Mouse (Mus musculus): ENCODE measurements around the gene Birc3. TPM values are rescaled to one million over a fixed set of nuclear protein-coding genes. Genes with fewer than 3 reads are reported as not detected.

The Birc3 gene
- polyA plus RNA-seq, 1 experiment from 2014 or later, result 0.70 TPM

- H3K9ac ChIP-seq (replicated peaks; ENCODE audit: low read depth, low read length), result no peak overlapping the region
- 83% methylated on average over 4 of the region's 4 CpGs for WGBS
- no peaks in the 10 kb centered on the region for H3K4me1 ChIP-seq (ENCODE audit: control insufficient read depth, insufficient read depth, low read length)
- ATAC-seq (ENCODE audit: low read depth), result no peak
- no peak overlapping the region for H3K27ac ChIP-seq (ENCODE audit: low read depth, low read length)
- H3K4me3 ChIP-seq (ENCODE audit: low read depth, low read length), result no peak overlapping the region
- no peak overlapping the region for H3K4me2 ChIP-seq (ENCODE audit: low read depth, low read length)
- no peaks in the 10 kb centered on the region for H3K27me3 ChIP-seq (ENCODE audit: control insufficient read depth, insufficient read depth, low read length)
- no peaks in the 10 kb centered on the region for H3K36me3 ChIP-seq (ENCODE audit: control insufficient read depth, insufficient read depth, low read length)
- H3K9me3 ChIP-seq (ENCODE audit: control insufficient read depth, low read length), result no peaks in the 10 kb centered on the region
These were observed 20.4 kb downstream of the Birc3 start for GRCm38 (mm10) chr9:7852346-7853230.

DNA sequence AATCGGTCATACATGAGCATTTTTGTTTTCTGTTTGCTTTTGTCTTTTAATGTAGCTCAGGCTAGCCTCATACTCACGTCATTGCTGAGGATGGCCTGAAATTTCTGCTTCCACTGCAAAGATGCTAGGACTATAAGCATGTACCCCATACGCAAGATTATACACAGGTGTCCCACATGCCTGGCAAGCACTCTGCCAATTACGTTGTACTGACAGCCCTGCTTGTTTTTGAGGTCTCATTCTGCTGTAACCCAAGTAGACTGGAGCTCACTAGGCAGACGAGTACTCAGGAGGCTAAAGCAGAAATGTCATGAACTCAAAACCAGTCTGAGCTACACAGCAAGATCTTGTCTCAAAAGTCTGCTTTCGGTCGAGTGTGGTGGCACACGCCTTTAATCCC is 21.1 kb downstream of the Birc3 start:
- Histone ChIP-seq H3K4me1 (ENCODE audit: control insufficient read depth, insufficient read depth, low read length) (no peaks in the 10 kb centered on the region), H3K27me3 (ENCODE audit: control insufficient read depth, insufficient read depth, low read length) (no peaks in the 10 kb centered on the region), H3K9ac (replicated peaks; ENCODE audit: low read depth, low read length) (no peak overlapping the region), H3K4me2 (ENCODE audit: low read depth, low read length) (no peak overlapping the region), H3K9me3 (ENCODE audit: control insufficient read depth, low read length) (no peaks in the 10 kb centered on the region), H3K27ac (ENCODE audit: low read depth, low read length) (no peak overlapping the region), H3K4me3 (ENCODE audit: low read depth, low read length) (no peak overlapping the region), H3K36me3 (ENCODE audit: control insufficient read depth, insufficient read depth, low read length) (no peaks in the 10 kb centered on the region)
- no peak for ATAC-seq (ENCODE audit: low read depth)
- 91% methylated on average over 8 of the region's 8 CpGs for WGBS

DNA sequence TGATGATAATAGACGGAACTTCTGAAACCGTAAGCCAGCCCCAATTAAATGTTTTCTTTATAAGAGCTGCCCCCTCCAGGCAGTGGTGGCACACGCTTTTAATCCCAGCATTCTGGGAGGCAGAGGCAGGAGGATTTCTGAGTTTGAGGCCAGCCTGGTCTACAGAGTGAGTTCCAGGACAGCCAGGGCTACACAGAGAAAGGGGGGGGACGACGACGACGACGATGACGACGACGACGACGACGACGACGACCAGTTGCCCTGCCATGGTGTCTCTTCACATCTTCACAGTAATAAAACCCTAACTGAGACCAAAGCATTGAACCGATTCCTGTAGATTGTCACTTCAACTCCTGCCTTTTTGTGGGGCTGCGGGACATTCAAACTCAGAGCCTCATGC is 24.8 kb downstream of the Birc3 start:
- Histone ChIP-seq H3K9ac (replicated peaks; ENCODE audit: low read depth, low read length) (no peak overlapping the region), H3K4me2 (ENCODE audit: low read depth, low read length) (no peak overlapping the region), H3K4me3 (ENCODE audit: low read depth, low read length) (no peak overlapping the region), H3K36me3 (ENCODE audit: control insufficient read depth, insufficient read depth, low read length) (no peaks in the 10 kb centered on the region), H3K9me3 (ENCODE audit: control insufficient read depth, low read length) (no peaks in the 10 kb centered on the region), H3K27ac (ENCODE audit: low read depth, low read length) (no peak overlapping the region), H3K27me3 (ENCODE audit: control insufficient read depth, insufficient read depth, low read length) (no peaks in the 10 kb centered on the region), H3K4me1 (ENCODE audit: control insufficient read depth, insufficient read depth, low read length) (no peaks in the 10 kb centered on the region)
- WGBS, result 95% methylated on average over 18 of the region's 18 CpGs
- no peak for ATAC-seq (ENCODE audit: low read depth)

GRCm38 (mm10) chr9:7846667-7847199 is 26.3 kb downstream of the Birc3 start:
- Histone ChIP-seq H3K9ac (replicated peaks; ENCODE audit: low read depth, low read length) (no peak overlapping the region), H3K4me1 (ENCODE audit: control insufficient read depth, insufficient read depth, low read length) (no peaks in the 10 kb centered on the region), H3K27ac (ENCODE audit: low read depth, low read length) (no peak overlapping the region), H3K4me2 (ENCODE audit: low read depth, low read length) (no peak overlapping the region), H3K4me3 (ENCODE audit: low read depth, low read length) (no peak overlapping the region), H3K27me3 (ENCODE audit: control insufficient read depth, insufficient read depth, low read length) (no peaks in the 10 kb centered on the region), H3K36me3 (ENCODE audit: control insufficient read depth, insufficient read depth, low read length) (no peaks in the 10 kb centered on the region), H3K9me3 (ENCODE audit: control insufficient read depth, low read length) (no peaks in the 10 kb centered on the region)
- 95% methylated on average over 1 of the region's 1 CpGs for WGBS
- ATAC-seq (ENCODE audit: low read depth), result no peak

DNA sequence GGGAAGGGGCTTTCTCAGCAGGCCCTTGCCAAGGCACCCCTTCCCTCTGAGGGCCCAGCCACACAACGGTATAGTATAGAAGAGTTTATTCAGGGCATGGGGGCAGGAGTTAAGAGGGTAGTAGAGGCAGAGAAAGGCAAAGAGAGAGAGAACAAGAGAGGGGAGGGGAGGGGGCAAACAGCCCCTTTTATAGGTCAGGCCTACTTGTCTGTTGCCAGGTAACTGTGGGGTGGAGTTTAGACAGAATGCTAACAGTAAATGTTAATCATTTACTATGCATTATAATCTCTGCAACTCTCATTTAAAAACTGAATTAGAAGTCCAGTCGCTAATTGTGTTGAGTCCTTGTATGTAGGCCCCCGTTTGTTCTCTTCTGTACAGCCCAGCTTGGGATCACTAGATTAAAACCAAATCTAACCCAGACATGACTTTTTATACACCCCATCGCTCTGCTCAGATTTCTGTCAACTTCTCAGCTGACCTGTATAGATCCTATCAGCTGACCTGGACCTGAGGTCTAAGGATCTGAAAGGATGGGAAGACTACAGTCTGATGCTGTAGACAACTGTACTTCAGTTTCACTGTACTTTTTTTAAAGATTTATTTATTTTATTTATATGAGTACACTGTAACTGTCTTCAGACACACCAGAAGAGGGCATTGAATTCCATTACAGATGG is 27.6 kb downstream of the Birc3 start:
- H3K4me3 ChIP-seq (ENCODE audit: low read depth, low read length), result no peak overlapping the region
- no peaks in the 10 kb centered on the region for H3K36me3 ChIP-seq (ENCODE audit: control insufficient read depth, insufficient read depth, low read length)
- ATAC-seq (ENCODE audit: low read depth), result no peak
- H3K4me2 ChIP-seq (ENCODE audit: low read depth, low read length), result no peak overlapping the region
- H3K27ac ChIP-seq (ENCODE audit: low read depth, low read length), result no peak overlapping the region
- H3K4me1 ChIP-seq (ENCODE audit: control insufficient read depth, insufficient read depth, low read length), result no peaks in the 10 kb centered on the region
- no peaks in the 10 kb centered on the region for H3K27me3 ChIP-seq (ENCODE audit: control insufficient read depth, insufficient read depth, low read length)
- no peak overlapping the region for H3K9ac ChIP-seq (replicated peaks; ENCODE audit: low read depth, low read length)
- WGBS, result 58% methylated on average over 4 of the region's 4 CpGs
- no peaks in the 10 kb centered on the region for H3K9me3 ChIP-seq (ENCODE audit: control insufficient read depth, low read length)

GRCm38 (mm10) chr9:7841221-7841620 is 31.8 kb downstream of the Birc3 start:
- H3K36me3 ChIP-seq (ENCODE audit: control insufficient read depth, insufficient read depth, low read length), result no peaks in the 10 kb centered on the region
- WGBS, result 62% methylated on average over 6 of the region's 6 CpGs
- H3K4me1 ChIP-seq (ENCODE audit: control insufficient read depth, insufficient read depth, low read length), result no peaks in the 10 kb centered on the region
- H3K4me2 ChIP-seq (ENCODE audit: low read depth, low read length), result no peak overlapping the region
- no peak overlapping the region for H3K9ac ChIP-seq (replicated peaks; ENCODE audit: low read depth, low read length)
- no peaks in the 10 kb centered on the region for H3K9me3 ChIP-seq (ENCODE audit: control insufficient read depth, low read length)
- ATAC-seq (ENCODE audit: low read depth), result no peak
- H3K27me3 ChIP-seq (ENCODE audit: control insufficient read depth, insufficient read depth, low read length), result no peaks in the 10 kb centered on the region
- H3K27ac ChIP-seq (ENCODE audit: low read depth, low read length), result no peak overlapping the region
- H3K4me3 ChIP-seq (ENCODE audit: low read depth, low read length), result no peak overlapping the region

- ATAC-seq (ENCODE audit: low read depth), result peak; percentile 22
- Histone ChIP-seq H3K4me3 (ENCODE audit: low read depth, low read length) (peak overlapping the region; percentile 51), H3K9ac (replicated peaks; ENCODE audit: low read depth, low read length) (peak overlapping the region; percentile 88; the same call in 1 of the 2 replicates), H3K4me1 (ENCODE audit: control insufficient read depth, insufficient read depth, low read length) (peaks cover 9% of the 10 kb centered on the region), H3K4me2 (ENCODE audit: low read depth, low read length) (peak overlapping the region; percentile 77), H3K27ac (ENCODE audit: low read depth, low read length) (peak overlapping the region; percentile 99), H3K9me3 (ENCODE audit: control insufficient read depth, low read length) (no peaks in the 10 kb centered on the region), H3K36me3 (ENCODE audit: control insufficient read depth, insufficient read depth, low read length) (no peaks in the 10 kb centered on the region), H3K27me3 (ENCODE audit: control insufficient read depth, insufficient read depth, low read length) (no peaks in the 10 kb centered on the region)
- WGBS, result 11% methylated on average over 14 of the region's 14 CpGs
These were observed 35.1 kb downstream of the Birc3 start for GRCm38 (mm10) chr9:7837806-7838440.

DNA sequence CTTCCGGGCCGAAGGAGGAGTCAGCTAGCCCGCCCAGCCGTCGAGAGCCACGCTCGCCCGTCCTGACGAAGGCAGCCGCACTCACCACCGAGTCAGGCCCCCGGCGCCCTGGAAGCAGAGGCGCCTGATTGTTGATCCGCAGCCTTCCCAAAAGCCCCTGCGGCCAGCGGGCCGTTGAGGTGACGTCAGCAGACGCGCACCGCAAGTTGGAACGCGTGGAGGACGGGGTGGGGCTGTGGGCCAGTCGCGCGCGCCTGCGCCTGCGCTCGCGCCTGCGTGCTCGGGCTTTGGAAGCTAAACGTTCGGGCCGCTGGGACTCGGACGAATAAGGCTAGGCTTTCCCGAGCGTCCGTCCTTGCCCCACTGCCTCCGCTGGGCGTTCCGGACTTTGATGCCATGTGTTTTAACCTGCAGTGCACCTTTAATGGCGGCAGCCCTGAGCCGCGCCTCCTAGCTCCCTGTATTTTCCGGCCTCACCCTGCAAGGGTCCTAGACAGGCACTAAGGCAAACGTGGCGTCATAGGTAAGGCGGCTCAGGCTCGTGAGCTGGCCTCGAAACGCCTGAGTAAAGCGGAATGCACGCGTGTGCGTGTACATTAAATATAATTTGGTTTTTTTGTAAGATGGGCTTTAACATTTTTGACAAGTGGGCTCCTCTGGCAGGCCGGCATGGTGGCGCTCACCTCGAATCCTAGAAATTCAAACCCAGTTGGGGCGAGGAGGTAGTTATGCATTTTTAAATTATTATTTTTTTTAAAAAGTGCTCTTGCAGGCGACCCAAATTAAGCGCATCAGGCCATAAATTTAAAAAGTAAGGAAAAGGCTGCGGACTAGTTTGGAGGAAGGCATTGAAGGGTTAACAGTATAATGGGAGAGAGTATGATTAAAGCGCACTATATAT is 35.8 kb downstream of the Birc3 start, which contains the start of gene Birc2:
TSS of gene Birc2 (minus strand) at position 160 of the 901 bp plus-strand sequence.
- WGBS, result under 1% methylated on average over 68 of the region's 68 CpGs
- no peaks in the 10 kb centered on the region for H3K27me3 ChIP-seq (ENCODE audit: control insufficient read depth, insufficient read depth, low read length)
- H3K4me3 ChIP-seq (ENCODE audit: low read depth, low read length), result peak within 1 kb of the TSS; percentile 51
- 0 out of 2 replicates have a peak, but pooled peaks cover 3% of the 10 kb centered on the region for H3K36me3 ChIP-seq (ENCODE audit: control insufficient read depth, insufficient read depth, low read length)
- peak within 1 kb of the TSS; percentile 88 for H3K9ac ChIP-seq (replicated peaks; ENCODE audit: low read depth, low read length)
- peak; percentile 98 for ATAC-seq (ENCODE audit: low read depth)
- peaks cover 16% of the 10 kb centered on the region for H3K4me1 ChIP-seq (ENCODE audit: control insufficient read depth, insufficient read depth, low read length)
- peak within 1 kb of the TSS; percentile 99 for H3K27ac ChIP-seq (ENCODE audit: low read depth, low read length)
- H3K4me2 ChIP-seq (ENCODE audit: low read depth, low read length), result peak within 1 kb of the TSS; percentile 77
- no peaks in the 10 kb centered on the region for H3K9me3 ChIP-seq (ENCODE audit: control insufficient read depth, low read length)
